Mouse (Mus musculus) T-helper 17 cell (primary cell): Measurements from ENCODE around the gene Dhx8.

Experiments used
- in situ Hi-C, 2 experiments: fragments of 300-600 bp; cut with MboI, MseI; formaldehyde crosslinking; loops; 1 replicate in 1 of 2; 2 replicates in 1 of 2; pipeline ENCODE4 v1.15.1; 2025; ENCODE audit warnings: high pct_unique_total_duplicates in 2 of 2

Dhx8 gene

DNA sequence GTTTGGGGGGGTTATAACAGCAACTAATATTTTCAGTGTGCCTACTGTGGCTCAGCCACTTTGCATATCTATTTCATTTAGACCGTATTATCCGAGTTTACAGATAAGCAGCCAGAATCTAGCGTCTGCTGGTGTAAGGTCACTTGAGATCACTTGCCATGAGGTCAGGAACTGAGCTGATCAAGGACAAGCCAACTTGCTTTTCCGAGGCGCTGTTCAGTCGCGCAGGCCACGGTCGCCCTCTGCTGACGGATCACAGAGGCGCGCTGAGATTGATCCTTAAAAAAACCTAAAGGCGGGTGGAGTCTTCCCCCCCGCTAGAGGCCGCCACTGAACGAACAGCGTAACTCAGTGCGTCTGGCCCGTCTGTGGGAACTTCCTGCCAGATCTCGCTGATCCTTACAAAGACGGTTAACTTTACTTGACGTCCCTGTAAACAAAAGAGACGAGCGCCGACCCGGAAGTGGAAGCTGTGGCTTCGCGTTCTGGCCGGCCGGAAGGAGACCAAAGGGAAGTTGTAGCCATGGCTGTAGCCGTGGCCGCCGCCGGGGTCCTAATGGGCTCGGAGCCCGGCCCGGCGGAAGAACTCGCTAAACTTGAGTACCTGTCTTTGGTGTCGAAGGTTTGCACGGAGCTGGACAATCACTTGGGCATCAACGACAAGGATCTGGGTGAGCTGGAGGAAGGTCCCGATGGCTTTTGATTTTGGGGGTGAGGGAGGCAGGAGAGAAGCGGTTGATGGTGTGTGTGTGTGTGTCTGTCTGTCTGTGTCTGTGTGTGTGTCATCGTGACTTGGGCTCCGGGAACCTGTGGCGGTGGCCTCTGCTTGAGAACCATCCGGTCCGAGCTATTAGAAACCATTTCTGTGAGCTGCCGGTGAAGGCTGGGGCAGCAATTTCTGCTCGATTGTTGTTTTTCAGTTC lies at the start of gene Dhx8:
Gene Dhx8, plus strand, starts transcription at position 402 of the 923 bp plus-strand sequence.
- in situ Hi-C loops, result loop anchor here in 1 of 2 experiments (5.0 kb wide), 1 partner anchor 65 kb away; the partner anchor contains the start of gene Arl4d

DNA sequence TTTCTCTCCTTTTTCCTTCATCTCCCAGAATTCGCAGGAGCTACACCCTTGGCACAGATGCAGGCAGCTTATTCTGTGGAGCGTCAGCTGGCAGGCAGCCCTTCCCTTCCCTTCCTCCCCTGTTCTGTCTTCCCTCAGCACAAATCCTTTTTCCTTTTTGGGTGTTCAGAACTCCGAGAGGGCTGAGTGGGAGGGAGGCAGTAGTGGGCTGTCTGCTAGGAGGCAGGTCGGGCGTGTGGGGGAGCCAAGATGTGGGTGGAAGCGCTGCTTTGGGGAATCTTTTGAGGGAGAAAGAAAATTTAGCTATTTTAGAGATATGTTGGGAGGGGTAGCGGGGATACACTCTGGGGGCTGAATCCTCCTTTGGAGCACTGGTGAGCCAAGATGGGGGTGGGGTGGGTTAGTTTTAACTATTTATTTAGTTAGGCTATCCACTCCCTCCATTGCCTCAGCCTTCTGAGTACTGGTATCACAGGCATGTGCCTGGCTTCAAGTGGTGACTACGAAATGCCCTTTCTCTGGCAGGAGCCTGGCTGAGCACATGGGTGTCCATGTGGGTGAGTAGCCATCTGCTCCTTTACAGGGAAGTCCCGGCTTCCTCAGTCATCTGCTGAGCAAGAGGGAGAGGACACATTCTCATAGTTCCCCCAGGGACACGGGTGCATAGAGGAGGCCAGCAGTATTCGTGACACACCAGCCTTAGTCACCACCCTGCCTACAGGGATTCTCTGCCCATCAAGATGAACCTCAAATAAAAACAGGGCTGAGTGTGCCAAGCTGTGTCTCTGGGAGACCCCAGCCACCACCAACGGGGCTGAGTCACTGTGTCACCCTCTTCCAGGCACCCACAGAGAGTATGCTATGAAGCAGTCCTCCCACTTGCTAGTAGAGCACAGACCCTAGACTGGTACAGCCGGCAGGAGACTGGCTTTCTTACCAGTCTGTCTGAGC lies 45.1 kb upstream of the Dhx8 start:
- in situ Hi-C loops, result no loop called here

DNA sequence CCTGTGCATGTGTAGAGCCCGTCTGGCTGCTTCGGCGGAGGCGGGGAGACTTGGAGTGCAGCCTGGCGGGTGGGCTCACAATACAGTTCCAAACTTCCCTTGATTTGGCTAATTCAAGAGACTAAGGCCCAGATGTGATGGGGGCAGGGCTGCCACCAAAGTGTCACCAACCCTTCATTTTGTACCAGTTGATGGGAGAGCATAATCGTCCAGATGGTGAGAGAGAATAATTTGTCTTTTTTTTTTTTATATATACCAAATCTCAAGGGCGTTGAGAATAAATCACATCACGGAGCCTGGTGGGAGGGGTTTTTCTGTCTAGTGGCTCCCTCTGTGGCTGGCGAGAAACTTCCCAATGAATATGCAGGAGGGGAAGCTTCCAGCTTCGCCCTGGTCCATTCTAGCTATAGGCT lies 43.0 kb upstream of the Dhx8 start:
- in situ Hi-C loops, result loop anchor here in 1 of 2 experiments (10.0 kb wide), 1 partner anchor 415 kb away; the partner anchor contains the start of genes Ppy and Pyy

DNA sequence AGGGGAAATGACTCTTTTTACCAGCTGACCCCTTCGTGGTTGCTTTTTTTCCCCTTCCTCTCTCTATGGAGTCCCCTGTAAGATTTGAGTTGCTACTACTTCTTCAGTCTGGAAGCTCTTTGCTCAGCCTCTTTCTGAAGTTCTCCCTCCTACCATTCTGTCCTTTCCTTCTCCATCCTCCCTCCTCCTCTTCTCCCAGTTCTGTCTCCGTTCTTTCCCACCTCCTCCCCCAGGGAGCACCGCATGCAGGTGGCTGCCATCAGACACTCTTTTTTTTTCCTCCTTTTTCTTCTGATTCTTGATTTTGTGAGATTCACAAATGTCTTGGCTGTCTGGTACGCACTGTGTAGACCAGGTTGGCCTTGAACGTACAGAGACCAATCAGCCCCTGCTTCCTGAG lies 42.4 kb upstream of the Dhx8 start:
- in situ Hi-C loops, result loop anchor here in 1 of 2 experiments (10.0 kb wide), 1 partner anchor 414 kb away; the partner anchor contains the start of genes Ppy and Pyy

DNA sequence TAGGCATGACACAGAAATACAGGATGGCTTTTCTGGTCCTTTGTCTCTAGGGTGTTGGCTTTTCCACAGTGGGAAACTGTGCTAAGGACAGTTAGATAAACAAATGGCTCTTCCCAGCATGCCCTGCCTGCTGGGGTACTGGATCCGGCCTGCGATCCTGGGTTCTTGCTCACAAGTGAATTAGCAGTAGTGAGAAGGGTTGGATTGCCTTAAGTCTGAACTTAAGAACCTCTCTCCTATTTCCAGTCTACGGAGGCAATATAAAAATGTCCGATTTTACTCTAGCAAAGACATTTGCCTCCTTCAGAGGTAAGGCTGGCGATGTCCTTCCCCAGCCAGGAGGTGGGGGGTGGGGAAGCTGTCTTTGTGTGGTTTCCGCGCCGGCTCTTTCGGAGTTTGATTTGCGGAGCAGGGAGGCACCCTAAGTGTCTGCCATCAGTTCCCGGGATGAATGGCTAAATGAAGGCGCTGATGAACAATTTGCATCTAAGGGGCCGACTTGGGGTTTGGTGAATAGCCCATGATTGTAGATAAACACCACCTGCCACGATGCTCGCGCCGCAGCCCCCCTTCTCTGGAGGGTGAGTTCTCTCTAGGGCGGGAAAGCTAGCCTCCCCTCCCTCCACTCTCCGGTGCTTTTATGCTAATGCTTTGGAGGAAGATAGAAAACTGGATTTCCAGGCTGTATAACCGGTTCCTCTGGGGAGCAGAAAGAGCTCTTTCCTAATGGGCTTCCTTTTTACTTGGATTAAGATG lies 36.6 kb upstream of the Dhx8 start:
- in situ Hi-C loops, result loop anchor here in 1 of 2 experiments (10.0 kb wide), 1 partner anchor 409 kb away; the partner anchor contains the start of genes Ppy and Pyy

DNA sequence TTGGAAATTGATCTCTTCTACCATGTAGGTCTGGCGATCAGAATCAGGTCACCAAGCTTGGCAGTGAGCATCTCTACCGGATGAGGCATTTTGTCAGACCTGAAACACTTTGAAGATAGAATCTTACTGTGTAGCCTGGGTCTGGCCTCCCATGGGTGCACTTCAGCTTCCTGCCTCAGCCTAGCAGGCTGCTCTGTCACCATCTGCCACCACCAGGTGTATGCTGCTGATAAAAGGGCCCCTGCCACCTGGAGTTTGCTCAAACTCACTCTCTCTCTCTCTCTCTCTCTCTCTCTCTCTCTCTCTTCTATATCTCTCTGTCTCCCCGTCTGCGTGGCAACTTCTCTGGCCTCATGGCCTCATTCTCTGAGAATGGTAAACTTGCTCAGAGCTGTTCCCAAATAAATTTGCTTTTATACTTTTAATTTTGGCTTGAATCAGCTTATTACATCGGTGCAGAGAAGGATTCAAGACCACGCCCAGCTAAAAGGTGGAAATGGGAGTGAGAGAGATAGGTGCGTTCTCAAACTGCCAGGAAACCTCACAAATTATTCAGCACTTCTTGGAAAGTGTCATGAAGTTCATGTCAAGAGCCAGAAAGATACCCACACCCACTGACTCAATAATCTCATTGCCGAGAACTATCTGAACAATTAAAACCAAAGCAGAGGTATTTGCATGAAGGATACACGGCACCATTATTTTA lies 35.4 kb upstream of the Dhx8 start:
- in situ Hi-C loops, result loop anchor here in 1 of 2 experiments (10.0 kb wide), 1 partner anchor 407 kb away; the partner anchor contains the start of genes Ppy and Pyy

DNA sequence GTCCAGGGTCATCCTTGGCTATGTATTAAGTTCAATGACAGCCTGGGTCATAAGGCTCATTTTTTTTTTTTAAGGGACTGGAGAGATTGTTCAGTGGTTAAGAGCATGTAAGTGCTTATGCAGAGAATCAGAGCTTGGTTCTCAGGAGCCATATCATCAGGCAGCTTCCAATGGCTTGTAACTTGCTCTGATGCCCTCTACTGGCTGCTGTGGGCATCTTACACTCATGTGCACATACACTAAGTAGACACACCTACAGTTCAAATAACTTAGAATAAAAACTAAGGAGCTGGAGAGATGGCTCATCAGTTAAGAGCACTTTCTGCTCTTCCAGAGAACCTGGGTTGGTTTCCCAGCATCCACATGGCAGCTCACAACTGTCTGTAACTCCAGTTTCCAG lies 34.6 kb upstream of the Dhx8 start:
- in situ Hi-C loops, result loop anchor here in 1 of 2 experiments (10.0 kb wide), 1 partner anchor 407 kb away; the partner anchor contains the start of genes Ppy and Pyy

DNA sequence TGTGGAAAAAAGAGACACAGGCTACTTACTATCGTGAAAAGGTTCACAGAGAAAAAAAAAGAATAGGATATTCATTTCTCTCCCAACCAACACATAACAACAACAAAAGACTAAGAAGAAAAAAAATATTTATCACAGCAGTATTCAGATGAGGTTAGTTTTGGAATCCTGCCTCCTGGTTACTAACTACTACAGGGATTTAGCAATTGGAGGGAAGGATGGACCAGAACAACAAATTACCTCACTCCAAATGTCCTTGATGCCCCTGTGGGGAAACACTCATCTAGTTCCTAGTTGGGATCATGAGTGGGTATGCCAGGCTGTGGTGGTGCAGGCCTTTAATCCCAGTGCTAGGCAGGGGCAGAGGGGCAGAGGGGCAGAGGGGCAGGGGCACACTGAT lies 33.2 kb upstream of the Dhx8 start:
- in situ Hi-C loops, result loop anchor here in 1 of 2 experiments (10.0 kb wide), 1 partner anchor 405 kb away; the partner anchor contains the start of genes Ppy and Pyy

DNA sequence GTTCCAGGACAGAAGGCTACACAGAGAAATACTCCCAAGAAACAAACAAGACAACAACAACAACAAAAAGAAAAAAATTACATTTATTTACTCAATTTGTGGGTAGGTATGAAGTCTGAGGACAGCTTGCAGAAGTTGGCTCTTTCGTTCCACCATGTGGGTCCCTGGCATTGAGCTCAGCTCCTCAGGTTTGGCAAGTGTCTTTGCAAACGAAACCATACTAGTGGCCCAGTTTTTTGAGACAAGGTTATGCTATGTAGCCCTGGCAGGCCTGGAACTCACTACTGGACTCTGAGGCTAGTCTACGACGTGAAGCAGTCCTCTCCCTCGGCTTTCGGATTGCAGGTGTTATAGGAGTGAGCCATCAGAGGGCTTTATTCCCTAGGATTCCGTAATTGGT lies 32.7 kb upstream of the Dhx8 start:
- in situ Hi-C loops, result loop anchor here in 1 of 2 experiments (10.0 kb wide), 1 partner anchor 405 kb away; the partner anchor contains the start of genes Ppy and Pyy

DNA sequence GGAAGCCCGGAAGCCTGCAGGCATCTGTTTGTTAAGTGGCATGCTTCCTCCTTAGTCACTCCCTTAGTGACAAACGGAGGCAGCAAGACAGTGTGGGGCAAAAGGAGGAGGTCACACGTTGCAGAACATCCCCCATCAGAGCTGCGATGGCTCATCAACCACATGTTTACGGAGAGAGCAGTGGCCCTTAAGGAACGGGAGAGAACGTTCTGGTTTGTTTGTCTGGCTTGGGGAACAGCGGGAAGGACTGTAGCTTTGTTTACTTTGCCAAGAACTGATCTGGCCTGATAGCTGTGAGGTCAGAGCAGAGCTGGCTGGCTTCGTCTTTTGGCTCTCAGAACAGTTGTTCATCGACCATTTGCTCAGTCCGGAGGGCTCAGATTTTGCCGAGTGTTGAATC lies 32.3 kb upstream of the Dhx8 start:
- in situ Hi-C loops, result no loop called here

DNA sequence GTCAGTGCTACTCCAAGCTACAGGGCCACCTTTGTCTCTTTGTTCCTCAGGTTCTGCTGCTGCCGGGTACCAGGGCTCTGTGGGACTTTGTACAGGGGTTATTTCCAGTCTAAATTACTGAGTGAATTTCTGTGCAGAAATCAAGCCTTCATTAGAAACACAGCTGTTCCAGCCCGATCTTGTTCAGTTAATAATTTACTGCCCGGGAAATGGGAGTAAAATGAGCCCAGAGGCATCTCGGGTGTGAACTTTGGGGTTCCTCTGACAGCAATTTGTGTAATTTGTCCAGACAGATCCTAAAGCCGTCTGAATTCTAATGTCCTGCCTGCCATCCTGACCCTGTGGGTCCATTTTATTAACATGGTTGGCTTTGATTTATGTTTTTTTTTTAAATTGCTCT lies 28.6 kb upstream of the Dhx8 start:
- in situ Hi-C loops, result no loop called here

DNA sequence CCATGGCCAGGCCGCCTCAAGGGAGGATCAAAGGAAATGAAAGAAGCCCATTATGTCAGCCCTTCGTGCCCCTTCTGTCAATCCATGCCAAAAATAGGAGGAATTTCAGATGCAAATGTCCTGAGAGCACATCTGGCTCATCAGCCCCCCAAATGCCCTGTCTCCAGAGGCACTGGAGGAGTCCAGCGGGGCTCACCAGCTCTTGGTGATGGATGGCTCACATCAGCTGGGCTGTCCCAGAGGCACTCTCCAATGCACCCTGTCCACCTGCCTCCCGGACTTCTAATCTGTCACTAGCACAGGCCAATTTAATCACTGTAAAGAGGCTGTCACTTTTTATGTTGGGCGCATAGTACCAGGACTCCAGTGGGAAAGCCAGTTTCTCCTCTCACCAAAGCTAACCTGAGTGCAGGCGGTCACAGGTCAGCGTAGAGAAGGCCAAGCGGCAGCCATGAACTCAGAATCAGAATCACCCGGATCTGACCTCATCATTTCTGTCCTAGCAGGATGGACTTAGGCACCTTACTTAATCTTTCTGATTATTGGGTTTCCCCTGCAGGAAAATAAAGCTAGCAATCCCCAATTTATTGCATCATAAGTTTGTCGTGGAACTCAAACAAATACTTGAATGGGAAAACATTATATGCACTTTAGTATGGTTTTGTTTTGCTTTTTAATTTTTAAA lies 25.8 kb upstream of the Dhx8 start:
- in situ Hi-C loops, result no loop called here

DNA sequence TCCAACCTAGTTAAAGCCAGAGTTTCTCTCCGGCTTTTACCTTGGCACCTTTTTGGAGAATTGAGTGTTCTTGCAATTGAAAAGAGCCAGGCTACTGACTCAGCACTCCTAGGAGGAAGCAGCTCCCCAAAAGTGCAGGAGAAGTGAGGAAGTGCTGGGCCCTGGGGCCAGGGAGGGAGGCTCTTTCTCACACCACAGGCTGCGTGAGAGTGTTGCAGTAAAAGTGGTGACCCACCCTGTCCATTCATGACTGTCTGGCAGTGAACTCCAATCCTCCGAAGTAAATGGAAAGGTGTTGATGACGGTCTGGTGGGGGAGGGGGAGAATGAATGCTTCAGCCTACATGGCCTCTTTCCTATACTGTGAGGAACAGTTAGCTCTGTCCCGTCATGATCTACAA lies 24.2 kb upstream of the Dhx8 start:
- in situ Hi-C loops, result no loop called here

DNA sequence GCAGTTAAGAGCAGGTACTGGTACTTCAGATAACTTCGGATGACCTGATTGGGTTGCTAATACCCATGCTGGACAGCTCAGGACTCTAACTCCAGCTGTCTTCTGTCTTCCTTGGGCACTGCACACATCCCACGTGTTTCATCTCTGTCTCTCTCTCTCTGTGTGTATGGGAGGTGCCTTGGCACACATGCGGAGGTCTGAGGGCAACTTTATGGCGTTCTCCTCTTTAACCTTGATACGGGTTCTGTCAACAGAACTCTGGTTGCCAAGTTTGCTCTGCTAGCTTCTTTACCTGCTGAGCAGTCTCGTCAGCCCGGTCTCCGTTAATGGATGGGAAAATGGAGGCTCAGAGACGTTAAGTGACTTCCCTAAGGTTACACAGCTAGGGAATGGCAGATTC lies 19.9 kb upstream of the Dhx8 start:
- in situ Hi-C loops, result no loop called here

DNA sequence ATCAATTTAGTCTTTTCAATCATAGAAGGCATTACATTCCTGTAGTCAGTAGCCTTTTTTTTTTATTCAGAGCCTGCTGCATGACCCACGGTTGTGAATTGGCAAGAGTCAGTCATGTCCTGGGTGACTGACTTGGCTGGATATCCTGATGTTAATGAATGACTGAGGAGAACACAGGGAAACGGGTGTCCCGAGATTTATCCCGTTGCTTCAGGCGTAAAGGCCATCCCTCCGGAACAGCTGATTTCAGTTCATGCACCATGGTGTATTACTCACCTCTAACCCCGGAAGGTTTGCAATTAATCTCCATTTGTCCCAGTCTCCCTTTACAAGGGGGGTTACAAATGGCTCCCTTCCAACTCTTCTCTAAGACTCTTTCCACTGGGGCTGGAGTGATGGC lies 18.7 kb upstream of the Dhx8 start:
- in situ Hi-C loops, result no loop called here

DNA sequence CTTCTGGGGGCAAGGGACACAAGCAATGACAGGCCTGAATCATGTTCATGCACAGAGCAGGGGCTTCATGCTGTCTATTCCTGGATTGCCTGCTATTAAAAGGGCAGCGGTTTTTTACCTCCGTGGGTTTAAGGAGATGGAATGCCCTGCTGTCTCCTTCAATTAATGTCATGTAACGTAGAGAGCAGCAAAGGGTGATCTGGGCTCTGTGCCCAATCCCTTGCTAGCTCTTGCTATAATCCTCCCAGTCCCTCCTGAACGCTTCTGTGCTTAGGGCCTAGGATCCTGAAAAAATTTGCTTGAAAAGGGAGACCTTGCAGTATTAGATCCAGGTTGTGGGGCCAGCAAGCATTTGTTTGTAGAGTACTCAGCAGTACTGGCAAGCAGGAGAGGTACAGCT lies 14.4 kb upstream of the Dhx8 start:
- in situ Hi-C loops, result no loop called here

DNA sequence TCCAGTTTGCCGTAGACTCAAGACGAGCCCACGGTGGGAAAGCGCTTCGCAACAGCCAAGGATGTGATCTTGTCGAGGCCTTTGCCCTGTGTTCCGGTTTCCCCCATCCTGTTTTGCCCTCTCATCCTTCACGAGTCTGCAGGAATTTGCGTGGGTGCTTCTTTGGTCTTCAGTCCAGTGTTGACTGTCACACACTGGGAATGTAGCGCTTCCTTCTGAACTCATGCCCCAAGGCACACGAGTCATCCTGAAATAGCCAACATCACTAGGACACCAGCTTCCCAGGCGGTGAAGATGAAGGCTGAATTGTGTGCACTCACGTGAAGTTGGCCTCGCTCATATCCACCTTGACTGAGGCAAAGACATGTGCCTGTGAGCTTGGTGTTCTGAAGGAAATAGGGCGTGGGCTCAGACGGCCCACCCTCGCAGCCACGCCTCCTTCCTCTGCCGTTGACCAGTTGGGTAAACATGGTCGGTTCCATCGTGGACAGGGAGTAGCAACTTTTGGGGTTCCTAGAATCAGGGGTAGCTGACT lies 12.7 kb upstream of the Dhx8 start:
- in situ Hi-C loops, result no loop called here

DNA sequence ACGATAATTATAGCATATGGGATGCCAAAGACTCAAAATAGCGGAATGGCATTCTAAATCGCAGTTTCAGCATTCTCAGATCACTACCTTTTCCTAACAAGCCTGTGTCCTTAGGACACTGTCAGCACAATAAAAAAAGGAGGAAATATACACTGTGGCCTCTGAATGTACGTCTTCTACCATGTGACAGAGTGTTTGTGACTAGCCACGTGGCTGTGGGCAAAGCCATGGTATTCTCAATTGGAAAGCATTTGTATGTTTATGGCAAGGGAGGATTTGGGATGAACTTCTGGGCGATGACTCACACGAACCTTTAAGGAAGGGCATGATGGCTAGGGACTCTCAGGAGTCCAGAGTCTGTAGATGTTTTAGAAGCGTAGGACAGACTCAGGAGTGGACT lies 7.7 kb upstream of the Dhx8 start:
- in situ Hi-C loops, result loop anchor here in 1 of 2 experiments (5.0 kb wide), 1 partner anchor 63 kb away; no protein-coding TSS in a partner anchor

DNA sequence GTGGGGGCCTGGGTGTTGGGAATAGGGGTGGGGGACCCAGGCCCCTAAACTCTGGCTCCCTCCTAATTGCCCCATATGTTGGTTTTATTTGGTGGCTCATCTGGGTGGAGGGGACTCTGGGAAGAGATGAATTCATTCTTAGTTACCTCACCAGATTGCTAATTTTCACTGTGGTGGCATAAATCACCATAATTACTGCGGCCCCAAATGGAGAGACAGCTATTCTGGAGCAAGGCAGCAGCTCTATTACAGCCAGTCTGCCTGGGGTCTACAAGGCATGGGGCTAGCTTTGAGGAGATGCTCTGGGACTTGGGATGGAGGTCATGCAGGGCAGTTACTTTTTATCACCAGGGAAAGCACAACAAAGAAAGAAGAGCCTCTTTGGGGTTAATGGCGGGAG lies 6.0 kb upstream of the Dhx8 start:
- in situ Hi-C loops, result loop anchor here in 1 of 2 experiments (5.0 kb wide), 1 partner anchor 64 kb away; no protein-coding TSS in a partner anchor
